Mouse (Mus musculus): ENCODE measurements at regions not wholly inside any gene's neighbourhood (a gene's known extent, or its start where the extent isn't known, plus 50 kb on each side); places are given as distances from the start of the nearest gene placed in this dataset.

- DNase-seq (ENCODE audit: low spot score) = no peak
These were observed 57.8 kb downstream of the Lsm3 start for GRCm38 (mm10) chr6:91573487-91573886.

- DNase-seq (ENCODE audit: low spot score) = no peak
These were observed 58.7 kb downstream of the Lsm3 start for GRCm38 (mm10) chr6:91574414-91574813.

GRCm38 (mm10) chr6:91575662-91576364 is 60.1 kb downstream of the Lsm3 start:
- DNase-seq (ENCODE audit: low spot score) = peak; percentile 31

- DNase-seq (ENCODE audit: low spot score) = no peak
These were observed 61.2 kb downstream of the Lsm3 start for GRCm38 (mm10) chr6:91576906-91577305.

GRCm38 (mm10) chr6:91579666-91580065 is 63.9 kb downstream of the Lsm3 start:
- DNase-seq (ENCODE audit: low spot score) = no peak

GRCm38 (mm10) chr6:91580607-91581006 is 64.9 kb downstream of the Lsm3 start:
- DNase-seq (ENCODE audit: low spot score) = no peak

GRCm38 (mm10) chr6:91582338-91582737 is 66.6 kb downstream of the Lsm3 start:
- no peak for DNase-seq (ENCODE audit: low spot score)

GRCm38 (mm10) chr6:91583346-91583745 is 67.6 kb downstream of the Lsm3 start:
- no peak for DNase-seq (ENCODE audit: low spot score)

- no peak for DNase-seq (ENCODE audit: low spot score)
These were observed 69.8 kb downstream of the Lsm3 start for GRCm38 (mm10) chr6:91585543-91585942.

GRCm38 (mm10) chr6:91589181-91589580 is 73.5 kb downstream of the Lsm3 start:
- no peak for DNase-seq (ENCODE audit: low spot score)

- DNase-seq (ENCODE audit: low spot score) = no peak
These were observed 74.7 kb downstream of the Lsm3 start for GRCm38 (mm10) chr6:91590395-91590794.

- DNase-seq (ENCODE audit: low spot score) = no peak
These were observed 75.3 kb downstream of the Lsm3 start for GRCm38 (mm10) chr6:91590806-91591571.

GRCm38 (mm10) chr6:91592651-91593050 is 76.9 kb downstream of the Lsm3 start:
- no peak for DNase-seq (ENCODE audit: low spot score)

GRCm38 (mm10) chr6:91598942-91599341 is 83.2 kb downstream of the Lsm3 start:
- DNase-seq (ENCODE audit: low spot score) = no peak

GRCm38 (mm10) chr6:91600116-91600515 is 83.7 kb upstream of the Slc6a6 start:
- DNase-seq (ENCODE audit: low spot score) = no peak

- DNase-seq (ENCODE audit: low spot score) = no peak
These were observed 77.1 kb upstream of the Slc6a6 start for GRCm38 (mm10) chr6:91606634-91607215.

- DNase-seq (ENCODE audit: low spot score) = no peak
These were observed 76.1 kb upstream of the Slc6a6 start for GRCm38 (mm10) chr6:91607613-91608272.

GRCm38 (mm10) chr6:91609671-91610070 is 74.2 kb upstream of the Slc6a6 start:
- DNase-seq (ENCODE audit: low spot score) = no peak

GRCm38 (mm10) chr6:91615022-91615421 is 68.8 kb upstream of the Slc6a6 start:
- no peak for DNase-seq (ENCODE audit: low spot score)

GRCm38 (mm10) chr6:91616541-91616940 is 67.3 kb upstream of the Slc6a6 start:
- DNase-seq (ENCODE audit: low spot score) = no peak

- peak; percentile 43 for DNase-seq (ENCODE audit: low spot score)
These were observed 66.7 kb upstream of the Slc6a6 start for GRCm38 (mm10) chr6:91617031-91617596.

- no peak for DNase-seq (ENCODE audit: low spot score)
These were observed 66.2 kb upstream of the Slc6a6 start for GRCm38 (mm10) chr6:91617685-91618084.
